Mouse (Mus musculus) ES-Bruce4 (cell line): Measurements from ENCODE around the gene Mdga1.

Experiments
- CTCF ChIP-seq: IDR thresholded peaks from one replicate; pipeline ENCODE4 v1.8.1; 2011; ENCODE audit warnings: low read depth, low read length
- EP300 ChIP-seq: IDR thresholded peaks from 2 replicates; pipeline ENCODE4 v1.6.1; 2011; ENCODE audit warnings: low read depth, low read length; ENCODE audit not compliant: insufficient read depth
- POLR2A ChIP-seq: IDR thresholded peaks from one replicate; pipeline ENCODE4 v1.8.1; 2011; ENCODE audit warnings: low read length; ENCODE audit not compliant: insufficient read depth

- TF ChIP-seq POLR2A (no peak), CTCF (no peak), EP300 (no peak)
Observed at GRCm38 (mm10) chr17:29955880-29956279, 14.0 kb downstream of the Mdga1 start.
